Mouse (Mus musculus) kidney, adult 2 months (tissue): ENCODE measurements at regions not wholly inside any gene's neighbourhood (a gene's known extent, or its start where the extent isn't known, plus 50 kb on each side); places are given as distances from the start of the nearest gene placed in this dataset.

ENCODE experiments used
- DNase-seq: peaks from one replicate; pipeline ENCODE4 v3.0.0; 2021
- H3K27ac ChIP-seq: fragments of 200-500 bp; 2 replicates; pipeline ENCODE4 v1.5.1; 2012; ENCODE audit warnings: low read depth, low read length, control low read depth, inconsistent platforms; ENCODE audit not compliant: insufficient read depth
- H3K27me3 ChIP-seq: fragments of 200-500 bp; replicated peaks from 2 replicates; pipeline ENCODE4 v1.6.1; 2012; ENCODE audit warnings: mild to moderate bottlenecking, moderate library complexity, low read length, inconsistent platforms; ENCODE audit not compliant: control insufficient read depth, insufficient read depth
- H3K36me3 ChIP-seq: fragments of 200-500 bp; 2 replicates; pipeline ENCODE4 v1.6.1; 2012; ENCODE audit warnings: mild to moderate bottlenecking, moderate library complexity, low read length, inconsistent platforms; ENCODE audit not compliant: control insufficient read depth, insufficient read depth
- H3K4me1 ChIP-seq: fragments of 200-500 bp; 2 replicates; pipeline ENCODE4 v1.6.1; 2011; ENCODE audit warnings: low read length; ENCODE audit not compliant: control insufficient read depth, insufficient read depth
- H3K4me3 ChIP-seq: fragments of 200-500 bp; 2 replicates; pipeline ENCODE4 v1.5.1; 2011; ENCODE audit warnings: mild to moderate bottlenecking, low read depth, low read length, control low read depth; ENCODE audit not compliant: insufficient read depth
- CTCF ChIP-seq: fragments of 200-500 bp; conservative IDR thresholded peaks from 2 replicates; pipeline ENCODE4 v1.5.1; 2011; ENCODE audit warnings: low read depth, mild to moderate bottlenecking, control low read depth, low read length, moderate library complexity, mixed read lengths; ENCODE audit not compliant: insufficient read depth, insufficient read length
- POLR2A ChIP-seq: fragments of 200-500 bp; IDR thresholded peaks from one replicate; pipeline ENCODE4 v1.6.1; 2011; ENCODE audit warnings: low read depth, low read length, control low read depth
- WGBS: fragments of 180-500 bp; shearing (Covaris S2); methylation state at CpG from one replicate; pipeline ENCODE4 v1.1.7; 2018; 5-methylcytosine and 5-hydroxymethylcytosine counted together

DNA sequence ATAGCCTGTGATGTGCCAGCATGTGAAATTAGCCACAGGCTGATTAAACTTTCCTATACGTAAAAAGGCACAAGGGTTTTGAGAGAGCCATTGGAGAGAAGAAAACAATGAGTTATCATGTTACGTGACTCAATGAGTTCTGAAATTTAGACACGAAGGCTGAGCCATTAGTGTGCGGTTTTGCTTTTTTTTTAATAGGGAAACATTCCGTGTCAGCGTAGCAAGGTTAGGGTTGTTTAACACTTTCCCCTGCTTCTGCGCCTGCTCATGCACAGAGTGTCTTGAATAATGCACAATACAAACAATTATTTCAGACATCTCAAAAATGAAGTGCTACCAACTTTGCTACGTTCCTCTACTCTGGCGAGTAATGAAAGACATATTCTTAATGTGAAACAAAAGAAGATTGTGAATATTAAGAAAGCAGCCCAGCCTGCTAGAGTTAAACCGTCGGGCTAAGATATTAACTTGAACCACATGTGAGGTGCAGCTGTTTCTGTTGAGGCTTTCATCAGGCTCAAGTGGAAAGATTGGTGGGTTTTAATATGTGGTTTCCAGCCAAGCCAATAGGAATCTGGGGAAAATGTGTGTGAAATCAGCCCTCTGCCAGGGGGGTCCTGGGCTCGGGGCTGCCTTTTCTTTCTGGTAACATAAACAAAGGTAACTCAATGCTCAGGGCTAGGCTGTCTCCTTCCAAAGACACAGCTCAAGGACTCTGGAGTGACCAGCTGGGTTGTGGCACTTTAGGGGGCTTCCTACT is 287.2 kb downstream of the Slc4a3 start:
- DNase-seq, result no peak
- no peaks in the 10 kb centered on the region for H3K27me3 ChIP-seq
- no peak overlapping the region for H3K27ac ChIP-seq
- TF ChIP-seq POLR2A (no peak), CTCF (no peak)
- no peaks in the 10 kb centered on the region for H3K4me1 ChIP-seq
- no peak overlapping the region for H3K4me3 ChIP-seq
- 32% methylated on average over 12 of the region's 12 CpGs for WGBS
- H3K36me3 ChIP-seq, result no peaks in the 10 kb centered on the region

- no peaks in the 10 kb centered on the region for H3K36me3 ChIP-seq
- H3K4me1 ChIP-seq, result no peaks in the 10 kb centered on the region
- no peaks in the 10 kb centered on the region for H3K27me3 ChIP-seq
- H3K4me3 ChIP-seq, result no peak overlapping the region
- no peak for DNase-seq
- TF ChIP-seq CTCF (no peak), POLR2A (no peak)
- no peak overlapping the region for H3K27ac ChIP-seq
- WGBS, result 44% methylated on average over 3 of the region's 3 CpGs
Measured at GRCm38 (mm10) chr1:75834361-75834760, 288.3 kb downstream of the Slc4a3 start.

DNA sequence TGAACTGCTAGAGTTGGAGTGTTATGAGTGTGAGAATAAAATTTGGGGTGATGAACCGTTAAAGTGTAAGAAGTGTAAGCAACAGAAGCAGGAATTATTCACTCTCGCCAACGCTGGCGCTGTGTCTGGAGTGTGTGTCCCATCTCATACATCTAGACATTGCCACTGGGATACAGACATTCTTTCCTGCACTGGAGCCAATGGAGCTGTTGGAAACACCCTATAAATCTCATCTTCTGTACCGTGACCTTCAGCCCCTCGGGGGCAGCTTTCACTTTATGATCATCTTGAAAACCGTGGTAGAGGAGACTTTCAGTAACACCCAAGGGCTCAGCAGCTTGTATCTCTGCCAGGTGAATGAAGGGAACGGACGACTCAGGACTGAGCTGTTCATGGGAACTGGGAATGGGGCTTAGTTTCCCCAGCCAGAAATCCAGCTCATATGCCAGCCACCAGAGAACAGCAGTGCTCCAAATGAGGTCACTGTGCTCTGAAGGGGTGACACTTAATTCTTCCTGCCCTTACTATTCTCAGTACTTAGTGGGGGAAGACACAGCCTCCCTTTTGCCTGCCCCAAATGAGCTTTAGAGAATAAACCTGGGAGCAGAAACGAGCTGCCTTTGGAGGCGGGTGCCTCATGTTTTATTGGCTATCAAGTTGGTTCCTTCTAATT is 293.6 kb downstream of the Slc4a3 start:
- no peaks in the 10 kb centered on the region; the same call in 1 of the 2 replicates for H3K27me3 ChIP-seq
- no peak for DNase-seq
- no peak overlapping the region for H3K27ac ChIP-seq
- WGBS, result 63% methylated on average over 11 of the region's 11 CpGs
- H3K4me1 ChIP-seq, result no peaks in the 10 kb centered on the region
- no peaks in the 10 kb centered on the region for H3K36me3 ChIP-seq
- TF ChIP-seq CTCF (no peak), POLR2A (no peak)
- H3K4me3 ChIP-seq, result no peak overlapping the region

DNA sequence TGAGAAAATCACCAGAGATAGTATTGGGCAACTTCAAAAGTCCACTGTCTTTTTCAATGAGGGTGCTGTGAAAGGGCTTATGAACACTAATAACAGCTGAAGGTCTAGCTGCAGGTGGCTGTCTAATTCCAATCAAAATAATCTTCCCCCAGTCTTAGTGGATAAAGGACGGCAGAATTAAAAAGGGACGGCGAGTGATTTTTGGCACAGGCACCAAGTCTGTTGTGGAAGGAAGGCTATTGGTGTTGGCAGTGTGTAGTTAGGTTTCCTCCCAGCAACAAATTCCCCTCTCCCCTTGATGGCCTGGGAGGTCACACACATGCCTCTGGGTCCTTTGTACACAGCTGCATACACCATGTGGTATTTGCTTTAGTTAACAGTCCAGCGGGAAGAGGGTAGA is 296.3 kb downstream of the Slc4a3 start:
- Histone ChIP-seq H3K4me1 (no peaks in the 10 kb centered on the region), H3K27me3 (no peaks in the 10 kb centered on the region; the same call in 1 of the 2 replicates), H3K27ac (no peak overlapping the region), H3K36me3 (no peaks in the 10 kb centered on the region), H3K4me3 (no peak overlapping the region)
- WGBS, result 75% methylated on average over 4 of the region's 4 CpGs
- no peak for DNase-seq
- TF ChIP-seq CTCF (no peak), POLR2A (no peak)

- H3K36me3 ChIP-seq, result no peaks in the 10 kb centered on the region
- no peak overlapping the region for H3K27ac ChIP-seq
- no peak for DNase-seq
- H3K4me1 ChIP-seq, result no peaks in the 10 kb centered on the region
- no peaks in the 10 kb centered on the region; the same call in 1 of the 2 replicates for H3K27me3 ChIP-seq
- no peak overlapping the region for H3K4me3 ChIP-seq
- TF ChIP-seq CTCF (no peak), POLR2A (no peak)
- WGBS, result 90% methylated on average over 6 of the region's 6 CpGs
Measured at GRCm38 (mm10) chr1:75843326-75843725, 297.3 kb downstream of the Slc4a3 start.

- Histone ChIP-seq H3K4me3 (no peak overlapping the region), H3K36me3 (no peaks in the 10 kb centered on the region), H3K27ac (no peak overlapping the region), H3K4me1 (no peaks in the 10 kb centered on the region), H3K27me3 (no peaks in the 10 kb centered on the region; the same call in 1 of the 2 replicates)
- no peak for DNase-seq
- WGBS, result 51% methylated on average over 10 of the region's 10 CpGs
- TF ChIP-seq CTCF (no peak), POLR2A (no peak)
Measured at GRCm38 (mm10) chr1:75844123-75844522, 298.1 kb downstream of the Slc4a3 start.

- Histone ChIP-seq H3K36me3 (no peaks in the 10 kb centered on the region), H3K4me1 (no peaks in the 10 kb centered on the region), H3K27ac (no peak overlapping the region), H3K4me3 (no peak overlapping the region), H3K27me3 (no peaks in the 10 kb centered on the region; the same call in 1 of the 2 replicates)
- WGBS, result 82% methylated on average over 4 of the region's 4 CpGs
- TF ChIP-seq POLR2A, result no peak
- DNase-seq, result no peak
Measured at GRCm38 (mm10) chr1:75844529-75844928, 298.5 kb downstream of the Slc4a3 start.
